Mouse (Mus musculus) heart, embryonic 15.5 days (tissue): ENCODE results near the gene Tmem171. TPM values are rescaled to one million over a fixed set of nuclear protein-coding genes. Genes with fewer than 3 reads are reported as not detected.

Experiments used
- ATAC-seq: fragments of 200-750 bp; cut with Nextera tagmentation; replicated peaks from 2 replicates; pipeline ENCODE4 v1.8.0; 2017; ENCODE audit warnings: low read depth, moderate TSS enrichment; ENCODE audit not compliant: insufficient number of reproducible peaks, insufficient read depth, low FRiP score
- H3K27ac ChIP-seq: fragments of 300-500 bp; sonication (generic); 2 replicates; pipeline ENCODE4 v1.5.1; 2015; ENCODE audit warnings: mild to moderate bottlenecking, inconsistent platforms
- H3K27me3 ChIP-seq: fragments of 300-500 bp; sonication (generic); 2 replicates; pipeline ENCODE4 v1.6.1; 2015; ENCODE audit warnings: inconsistent platforms
- H3K36me3 ChIP-seq: fragments of 300-500 bp; sonication (generic); 2 replicates; pipeline ENCODE4 v1.6.1; 2015; ENCODE audit warnings: mild to moderate bottlenecking, inconsistent platforms
- H3K4me1 ChIP-seq: fragments of 300-500 bp; sonication (generic); replicated peaks from 2 replicates; pipeline ENCODE4 v1.6.1; 2015; ENCODE audit warnings: inconsistent platforms
- H3K4me2 ChIP-seq: fragments of 300-500 bp; sonication (generic); 2 replicates; pipeline ENCODE4 v1.6.1; 2015; ENCODE audit warnings: inconsistent platforms, mild to moderate bottlenecking, moderate library complexity
- H3K4me3 ChIP-seq: fragments of 300-500 bp; sonication (generic); 2 replicates; pipeline ENCODE4 v1.5.1; 2015; ENCODE audit warnings: mild to moderate bottlenecking, inconsistent platforms
- H3K9ac ChIP-seq: fragments of 300-500 bp; sonication (generic); 2 replicates; pipeline ENCODE4 v1.6.1; 2015; ENCODE audit warnings: mild to moderate bottlenecking, inconsistent platforms
- H3K9me3 ChIP-seq: fragments of 300-500 bp; sonication (generic); replicated peaks from 2 replicates; pipeline ENCODE4 v1.6.1; 2016; ENCODE audit warnings: inconsistent platforms
- WGBS: fragments of 180-500 bp; shearing (Covaris S2); methylation state at CpG from one replicate; pipeline ENCODE4 v1.1.7; 2015; ENCODE audit warnings: mixed read lengths; 5-methylcytosine and 5-hydroxymethylcytosine counted together
- polyA plus RNA-seq: library from polyadenylated mRNA; unstranded; fragments of >200 nt; fragmentation: Nextera tagmentation; extraction: Ambion mirVana; gene quantifications from 2 replicates; pipeline ENCODE4 v1.2.1, GENCODE M21; 2015

Tmem171 gene
- 1.6 TPM in 2 replicates for polyA plus RNA-seq

- WGBS, result 5% methylated on average over 44 of the region's 44 CpGs
- H3K27ac ChIP-seq, result 0 out of 2 replicates have a peak within 1 kb of the TSS, but pooled peaks have one; percentile 12
These were observed at the start of gene Tmem171 for GRCm38 (mm10) chr13:98694773-98695314. Tmem171 (minus strand) TSS chr13:98694834.

DNA sequence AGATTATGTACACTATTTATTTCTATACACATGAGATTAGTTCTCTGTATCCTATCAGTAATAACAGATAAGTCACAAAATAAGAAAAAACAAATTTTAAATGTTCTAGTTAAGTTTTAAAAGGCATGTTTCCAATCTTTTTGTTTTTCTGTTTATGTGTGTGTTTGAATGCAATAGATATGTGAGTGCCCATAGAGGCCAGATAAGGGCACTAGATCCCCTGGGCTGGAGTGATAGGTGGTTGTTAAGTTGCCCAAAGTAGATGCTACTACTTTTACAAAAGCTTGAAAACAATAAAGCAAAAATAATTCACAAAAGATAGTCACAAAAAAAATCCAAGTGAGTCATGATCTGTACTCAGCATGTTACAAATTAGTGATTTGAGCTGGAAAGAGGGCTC lies 49.2 kb upstream of the Tmem171 start:
- Histone ChIP-seq H3K27me3 (no peaks in the 10 kb centered on the region), H3K36me3 (peaks cover 31% of the 10 kb centered on the region), H3K4me2 (no peak overlapping the region), H3K4me1 (no peaks in the 10 kb centered on the region), H3K4me3 (no peak overlapping the region), H3K9me3 (no peaks in the 10 kb centered on the region), H3K9ac (no peak overlapping the region), H3K27ac (no peak overlapping the region)
- ATAC-seq, result no peak

More at GRCm38 (mm10) chr13:98694773-98695314, at the start of gene Tmem171:
- Histone ChIP-seq H3K27me3 (peaks cover 15% of the 10 kb centered on the region), H3K4me3 (peak within 1 kb of the TSS; percentile 51), H3K4me2 (peak within 1 kb of the TSS; percentile 84), H3K9me3 (no peaks in the 10 kb centered on the region), H3K36me3 (no peaks in the 10 kb centered on the region), H3K4me1 (peaks cover 27% of the 10 kb centered on the region), H3K9ac (peak within 1 kb of the TSS; percentile 56)
- ATAC-seq, result peak; percentile 18; the same call in 1 of the 2 replicates

DNA sequence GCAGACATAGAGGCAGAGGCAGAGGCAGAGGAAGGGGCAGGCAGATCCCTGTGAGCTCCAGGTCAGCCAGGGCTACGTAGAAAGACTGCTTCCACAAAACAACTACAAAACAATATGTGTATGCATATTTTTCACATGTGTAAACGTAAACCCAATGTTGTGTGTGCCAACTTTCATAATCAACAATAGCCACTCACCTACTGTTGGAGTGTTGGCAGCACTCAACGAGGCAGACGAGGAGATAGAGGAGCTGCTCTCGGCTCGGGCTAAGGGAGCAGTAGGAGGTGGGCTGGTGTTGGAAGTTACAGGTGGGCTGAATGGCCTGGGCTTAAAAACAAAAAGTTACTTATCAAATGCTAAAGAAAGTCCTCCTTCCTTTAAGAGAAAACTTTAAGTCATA lies 48.6 kb upstream of the Tmem171 start:
- H3K27me3 ChIP-seq, result no peaks in the 10 kb centered on the region
- peaks cover 31% of the 10 kb centered on the region for H3K36me3 ChIP-seq
- H3K9ac ChIP-seq, result no peak overlapping the region
- H3K9me3 ChIP-seq, result no peaks in the 10 kb centered on the region
- H3K4me1 ChIP-seq, result no peaks in the 10 kb centered on the region
- H3K27ac ChIP-seq, result no peak overlapping the region
- H3K4me3 ChIP-seq, result no peak overlapping the region
- H3K4me2 ChIP-seq, result no peak overlapping the region
- ATAC-seq, result no peak
- WGBS, result 66% methylated on average over 6 of the region's 6 CpGs

GRCm38 (mm10) chr13:98738213-98738612 lies 43.6 kb upstream of the Tmem171 start:
- Histone ChIP-seq H3K4me2 (no peak overlapping the region), H3K9ac (no peak overlapping the region), H3K4me1 (no peaks in the 10 kb centered on the region), H3K27ac (no peak overlapping the region), H3K4me3 (no peak overlapping the region), H3K9me3 (no peaks in the 10 kb centered on the region), H3K27me3 (no peaks in the 10 kb centered on the region), H3K36me3 (peaks cover 23% of the 10 kb centered on the region)
- ATAC-seq, result no peak
- WGBS, result 83% methylated on average over 2 of the region's 2 CpGs

DNA sequence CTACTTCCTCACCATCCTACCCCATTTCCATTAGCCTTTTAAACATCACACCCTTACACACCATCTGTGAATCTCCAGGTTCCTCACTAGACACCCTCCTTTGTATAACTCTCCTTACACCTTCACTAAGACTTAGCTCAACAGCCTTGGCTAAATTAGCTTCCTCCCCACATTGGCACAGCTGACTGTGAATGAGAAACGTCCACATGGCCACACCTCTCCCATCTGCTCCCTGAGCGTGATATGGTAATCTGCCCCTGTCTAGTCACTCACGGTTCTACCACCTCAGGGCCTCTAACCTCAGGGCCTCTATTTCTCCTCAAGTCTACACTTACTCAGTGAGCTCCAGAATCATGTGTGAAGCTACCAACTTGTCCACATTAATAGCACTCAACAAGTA lies 38.7 kb upstream of the Tmem171 start:
- 49% methylated on average over 3 of the region's 3 CpGs for WGBS

DNA sequence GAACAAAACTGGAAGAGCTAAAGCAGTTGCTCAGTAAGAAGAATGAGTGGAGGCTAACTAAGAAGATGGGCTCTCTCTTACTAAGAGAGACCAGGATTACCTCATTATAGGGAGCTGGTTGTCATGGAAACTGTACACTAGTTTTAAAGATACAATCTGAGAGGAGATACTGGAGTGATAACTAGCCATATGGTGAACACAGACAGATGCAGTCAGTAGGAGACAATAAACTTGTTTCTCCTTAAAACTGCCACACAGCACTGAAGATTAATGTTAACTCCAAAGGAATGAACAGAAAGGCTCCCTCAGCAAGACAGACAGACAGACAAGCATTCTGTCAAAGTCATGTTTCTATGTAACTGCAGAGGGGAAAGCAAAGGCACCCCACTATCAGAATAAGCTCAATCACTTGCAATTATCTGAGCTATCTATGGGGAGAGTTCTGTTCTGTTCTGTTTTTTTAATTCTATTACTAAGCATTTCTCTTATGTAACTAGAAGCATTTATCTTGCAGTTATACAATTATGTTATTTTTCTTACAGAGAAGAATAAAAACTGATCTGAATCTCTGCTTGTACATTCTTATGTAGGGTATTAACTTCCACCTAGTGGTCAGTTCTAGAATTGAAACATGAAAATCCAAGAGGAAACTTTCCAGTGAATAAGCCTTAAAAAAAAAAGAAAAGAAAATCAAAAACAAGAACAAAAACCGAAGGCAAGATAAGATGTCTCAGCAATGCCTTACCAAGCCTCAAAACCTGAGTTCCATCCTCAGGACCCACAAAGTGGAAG lies 34.8 kb upstream of the Tmem171 start:
- ATAC-seq, result no peak
- H3K36me3 ChIP-seq, result peaks cover 57% of the 10 kb centered on the region
- no peaks in the 10 kb centered on the region for H3K9me3 ChIP-seq
- H3K27me3 ChIP-seq, result no peaks in the 10 kb centered on the region
- 40% methylated on average over 1 of the region's 1 CpGs for WGBS
- H3K27ac ChIP-seq, result no peak overlapping the region
- H3K4me2 ChIP-seq, result no peak overlapping the region
- H3K4me3 ChIP-seq, result no peak overlapping the region
- no peaks in the 10 kb centered on the region for H3K4me1 ChIP-seq
- no peak overlapping the region for H3K9ac ChIP-seq

More for the DNA sequence above, 38.7 kb upstream of the Tmem171 start:
- no peak overlapping the region for H3K4me3 ChIP-seq
- ATAC-seq, result no peak
- no peak overlapping the region for H3K4me2 ChIP-seq
- H3K4me1 ChIP-seq, result no peaks in the 10 kb centered on the region
- H3K27ac ChIP-seq, result no peak overlapping the region
- H3K9ac ChIP-seq, result no peak overlapping the region
- no peaks in the 10 kb centered on the region for H3K27me3 ChIP-seq
- peaks cover 45% of the 10 kb centered on the region for H3K36me3 ChIP-seq
- no peaks in the 10 kb centered on the region for H3K9me3 ChIP-seq

GRCm38 (mm10) chr13:98726494-98726893 lies 31.9 kb upstream of the Tmem171 start:
- WGBS, result 56% methylated on average over 4 of the region's 4 CpGs
- Histone ChIP-seq H3K4me3 (no peak overlapping the region), H3K36me3 (peaks cover 36% of the 10 kb centered on the region), H3K4me2 (no peak overlapping the region), H3K9ac (no peak overlapping the region), H3K27ac (no peak overlapping the region), H3K4me1 (no peaks in the 10 kb centered on the region), H3K9me3 (no peaks in the 10 kb centered on the region), H3K27me3 (no peaks in the 10 kb centered on the region)
- no peak for ATAC-seq

GRCm38 (mm10) chr13:98723430-98723829 lies 28.8 kb upstream of the Tmem171 start:
- Histone ChIP-seq H3K4me3 (no peak overlapping the region), H3K9ac (no peak overlapping the region), H3K9me3 (no peaks in the 10 kb centered on the region), H3K27me3 (no peaks in the 10 kb centered on the region), H3K4me2 (no peak overlapping the region), H3K27ac (no peak overlapping the region), H3K36me3 (peaks cover 19% of the 10 kb centered on the region), H3K4me1 (no peaks in the 10 kb centered on the region)
- WGBS, result 81% methylated on average over 1 of the region's 1 CpGs
- no peak for ATAC-seq

- Histone ChIP-seq H3K4me1 (no peaks in the 10 kb centered on the region), H3K27me3 (no peaks in the 10 kb centered on the region), H3K27ac (no peak overlapping the region), H3K9me3 (no peaks in the 10 kb centered on the region), H3K4me2 (no peak overlapping the region), H3K9ac (no peak overlapping the region), H3K4me3 (no peak overlapping the region), H3K36me3 (peaks cover 15% of the 10 kb centered on the region; the same call in 1 of the 2 replicates)
- no peak for ATAC-seq
- WGBS, result 40% methylated on average over 1 of the region's 1 CpGs
These were observed 27.7 kb upstream of the Tmem171 start for GRCm38 (mm10) chr13:98722296-98722695.

GRCm38 (mm10) chr13:98716176-98716575 lies 21.5 kb upstream of the Tmem171 start:
- no peak for ATAC-seq
- Histone ChIP-seq H3K9ac (no peak overlapping the region), H3K36me3 (no peaks in the 10 kb centered on the region; the same call in 1 of the 2 replicates), H3K4me3 (no peak overlapping the region), H3K27ac (no peak overlapping the region), H3K9me3 (no peaks in the 10 kb centered on the region), H3K27me3 (no peaks in the 10 kb centered on the region), H3K4me2 (no peak overlapping the region), H3K4me1 (no peaks in the 10 kb centered on the region)
- WGBS, result 86% methylated on average over 8 of the region's 8 CpGs

- Histone ChIP-seq H3K4me3 (no peak overlapping the region), H3K36me3 (no peaks in the 10 kb centered on the region), H3K27ac (no peak overlapping the region), H3K4me1 (no peaks in the 10 kb centered on the region), H3K9ac (no peak overlapping the region), H3K27me3 (no peaks in the 10 kb centered on the region), H3K9me3 (no peaks in the 10 kb centered on the region), H3K4me2 (no peak overlapping the region)
- ATAC-seq, result no peak
- WGBS, result 83% methylated on average over 6 of the region's 6 CpGs
These were observed 20.9 kb upstream of the Tmem171 start for GRCm38 (mm10) chr13:98715443-98715990.
